Mouse (Mus musculus): ENCODE measurements around the gene Crhr1. TPM values are rescaled to one million over a fixed set of nuclear protein-coding genes. Genes with fewer than 3 reads are reported as not detected.

The Crhr1 gene
- polyA plus RNA-seq, 1 experiment from 2014 or later = 0.39 TPM

GRCm38 (mm10) chr11:104161153-104161552 is 28.5 kb downstream of the Crhr1 start:
- WGBS = 80% methylated on average over 5 of the region's 5 CpGs
- no peak overlapping the region for H3K4me2 ChIP-seq (replicated peaks; ENCODE audit: low read depth, low read length)
- no peak for ATAC-seq (ENCODE audit: insufficient number of reproducible peaks, insufficient read depth, low FRiP score, low read depth)

GRCm38 (mm10) chr11:104164257-104164656 is 31.6 kb downstream of the Crhr1 start:
- H3K4me3 ChIP-seq (ENCODE audit: low read depth, low read length) = no peak overlapping the region
- no peaks in the 10 kb centered on the region for H3K4me1 ChIP-seq (ENCODE audit: control insufficient read depth, insufficient read depth, low read length)
- no peaks in the 10 kb centered on the region for H3K27me3 ChIP-seq (ENCODE audit: control insufficient read depth, insufficient read depth, low read length)
- no peak overlapping the region for H3K9ac ChIP-seq (replicated peaks; ENCODE audit: low read depth, low read length)
- no peak overlapping the region for H3K27ac ChIP-seq (ENCODE audit: low read length)
- 89% methylated on average over 10 of the region's 10 CpGs for WGBS
- H3K36me3 ChIP-seq (ENCODE audit: control insufficient read depth, insufficient read depth, low read length) = no peaks in the 10 kb centered on the region
- no peak for ATAC-seq (ENCODE audit: insufficient number of reproducible peaks, insufficient read depth, low FRiP score, low read depth)
- no peaks in the 10 kb centered on the region for H3K9me3 ChIP-seq (ENCODE audit: control insufficient read depth, low read depth, low read length)
- H3K4me2 ChIP-seq (replicated peaks; ENCODE audit: low read depth, low read length) = no peak overlapping the region

More at GRCm38 (mm10) chr11:104161153-104161552, 28.5 kb downstream of the Crhr1 start:
- Histone ChIP-seq H3K27me3 (ENCODE audit: control insufficient read depth, insufficient read depth, low read length) (0 out of 2 replicates have a peak, but pooled peaks cover 4% of the 10 kb centered on the region), H3K27ac (ENCODE audit: low read length) (no peak overlapping the region), H3K9ac (replicated peaks; ENCODE audit: low read depth, low read length) (no peak overlapping the region), H3K36me3 (ENCODE audit: control insufficient read depth, insufficient read depth, low read length) (no peaks in the 10 kb centered on the region), H3K4me1 (ENCODE audit: control insufficient read depth, insufficient read depth, low read length) (no peaks in the 10 kb centered on the region), H3K9me3 (ENCODE audit: control insufficient read depth, low read depth, low read length) (no peaks in the 10 kb centered on the region), H3K4me3 (ENCODE audit: low read depth, low read length) (no peak overlapping the region)

- Histone ChIP-seq H3K4me1 (ENCODE audit: control insufficient read depth, insufficient read depth, low read length) (no peaks in the 10 kb centered on the region), H3K36me3 (ENCODE audit: control insufficient read depth, insufficient read depth, low read length) (no peaks in the 10 kb centered on the region), H3K9me3 (ENCODE audit: control insufficient read depth, low read depth, low read length) (no peaks in the 10 kb centered on the region), H3K4me3 (ENCODE audit: low read depth, low read length) (no peak overlapping the region), H3K9ac (replicated peaks; ENCODE audit: low read depth, low read length) (no peak overlapping the region), H3K27me3 (ENCODE audit: control insufficient read depth, insufficient read depth, low read length) (no peaks in the 10 kb centered on the region), H3K27ac (ENCODE audit: low read length) (no peak overlapping the region), H3K4me2 (replicated peaks; ENCODE audit: low read depth, low read length) (no peak overlapping the region)
- 0 out of 2 replicates have a peak, but pooled peaks have one; percentile 25 for ATAC-seq (ENCODE audit: insufficient number of reproducible peaks, insufficient read depth, low FRiP score, low read depth)
- WGBS = 36% methylated on average over 12 of the region's 12 CpGs
Measured at GRCm38 (mm10) chr11:104171281-104171781, 38.7 kb downstream of the Crhr1 start.

GRCm38 (mm10) chr11:104178893-104179292 is 46.2 kb downstream of the Crhr1 start:
- no peaks in the 10 kb centered on the region for H3K4me1 ChIP-seq (ENCODE audit: control insufficient read depth, insufficient read depth, low read length)
- H3K4me3 ChIP-seq (ENCODE audit: low read depth, low read length) = no peak overlapping the region
- 29% methylated on average over 7 of the region's 7 CpGs for WGBS
- no peaks in the 10 kb centered on the region for H3K36me3 ChIP-seq (ENCODE audit: control insufficient read depth, insufficient read depth, low read length)
- no peaks in the 10 kb centered on the region for H3K9me3 ChIP-seq (ENCODE audit: control insufficient read depth, low read depth, low read length)
- no peaks in the 10 kb centered on the region for H3K27me3 ChIP-seq (ENCODE audit: control insufficient read depth, insufficient read depth, low read length)
- H3K4me2 ChIP-seq (replicated peaks; ENCODE audit: low read depth, low read length) = no peak overlapping the region
- no peak for ATAC-seq (ENCODE audit: insufficient number of reproducible peaks, insufficient read depth, low FRiP score, low read depth)
- no peak overlapping the region for H3K9ac ChIP-seq (replicated peaks; ENCODE audit: low read depth, low read length)
- no peak overlapping the region for H3K27ac ChIP-seq (ENCODE audit: low read length)

GRCm38 (mm10) chr11:104179804-104180203 is 47.1 kb downstream of the Crhr1 start:
- H3K36me3 ChIP-seq (ENCODE audit: control insufficient read depth, insufficient read depth, low read length) = no peaks in the 10 kb centered on the region
- ATAC-seq (ENCODE audit: insufficient number of reproducible peaks, insufficient read depth, low FRiP score, low read depth) = no peak
- no peaks in the 10 kb centered on the region for H3K4me1 ChIP-seq (ENCODE audit: control insufficient read depth, insufficient read depth, low read length)
- WGBS = 70% methylated on average over 5 of the region's 5 CpGs
- no peak overlapping the region for H3K4me3 ChIP-seq (ENCODE audit: low read depth, low read length)
- no peaks in the 10 kb centered on the region for H3K9me3 ChIP-seq (ENCODE audit: control insufficient read depth, low read depth, low read length)
- no peak overlapping the region for H3K27ac ChIP-seq (ENCODE audit: low read length)
- H3K9ac ChIP-seq (replicated peaks; ENCODE audit: low read depth, low read length) = no peak overlapping the region
- H3K4me2 ChIP-seq (replicated peaks; ENCODE audit: low read depth, low read length) = no peak overlapping the region
- no peaks in the 10 kb centered on the region for H3K27me3 ChIP-seq (ENCODE audit: control insufficient read depth, insufficient read depth, low read length)

- H3K4me1 ChIP-seq (ENCODE audit: control insufficient read depth, insufficient read depth, low read length) = no peaks in the 10 kb centered on the region
- no peak overlapping the region for H3K27ac ChIP-seq (ENCODE audit: low read length)
- H3K27me3 ChIP-seq (ENCODE audit: control insufficient read depth, insufficient read depth, low read length) = no peaks in the 10 kb centered on the region
- 73% methylated on average over 3 of the region's 3 CpGs for WGBS
- no peaks in the 10 kb centered on the region for H3K36me3 ChIP-seq (ENCODE audit: control insufficient read depth, insufficient read depth, low read length)
- H3K9ac ChIP-seq (replicated peaks; ENCODE audit: low read depth, low read length) = no peak overlapping the region
- H3K9me3 ChIP-seq (ENCODE audit: control insufficient read depth, low read depth, low read length) = no peaks in the 10 kb centered on the region
- no peak overlapping the region for H3K4me3 ChIP-seq (ENCODE audit: low read depth, low read length)
- no peak for ATAC-seq (ENCODE audit: insufficient number of reproducible peaks, insufficient read depth, low FRiP score, low read depth)
- H3K4me2 ChIP-seq (replicated peaks; ENCODE audit: low read depth, low read length) = no peak overlapping the region
Measured at GRCm38 (mm10) chr11:104182141-104182540, 49.5 kb downstream of the Crhr1 start.

GRCm38 (mm10) chr11:104186135-104186836 is 53.6 kb downstream of the Crhr1 start, which contains the start of gene Sppl2c:
Gene Sppl2c, plus strand, starts transcription at chr11:104186327.
- ATAC-seq (ENCODE audit: insufficient number of reproducible peaks, insufficient read depth, low FRiP score, low read depth) = 0 out of 2 replicates have a peak, but pooled peaks have one; percentile 23
- H3K9me3 ChIP-seq (ENCODE audit: control insufficient read depth, low read depth, low read length) = no peaks in the 10 kb centered on the region
- no peak within 1 kb of the TSS for H3K9ac ChIP-seq (replicated peaks; ENCODE audit: low read depth, low read length)
- no peaks in the 10 kb centered on the region for H3K4me1 ChIP-seq (ENCODE audit: control insufficient read depth, insufficient read depth, low read length)
- no peaks in the 10 kb centered on the region for H3K36me3 ChIP-seq (ENCODE audit: control insufficient read depth, insufficient read depth, low read length)
- no peak within 1 kb of the TSS for H3K4me3 ChIP-seq (ENCODE audit: low read depth, low read length)
- H3K27ac ChIP-seq (ENCODE audit: low read length) = no peak within 1 kb of the TSS
- WGBS = 76% methylated on average over 13 of the region's 13 CpGs
- no peak within 1 kb of the TSS for H3K4me2 ChIP-seq (replicated peaks; ENCODE audit: low read depth, low read length)
- H3K27me3 ChIP-seq (ENCODE audit: control insufficient read depth, insufficient read depth, low read length) = no peaks in the 10 kb centered on the region

- ATAC-seq (ENCODE audit: insufficient number of reproducible peaks, insufficient read depth, low FRiP score, low read depth) = no peak
- WGBS = 90% methylated on average over 9 of the region's 9 CpGs
- H3K4me3 ChIP-seq (ENCODE audit: low read depth, low read length) = no peak overlapping the region
- H3K4me1 ChIP-seq (ENCODE audit: control insufficient read depth, insufficient read depth, low read length) = no peaks in the 10 kb centered on the region
- no peaks in the 10 kb centered on the region for H3K27me3 ChIP-seq (ENCODE audit: control insufficient read depth, insufficient read depth, low read length)
- no peak overlapping the region for H3K27ac ChIP-seq (ENCODE audit: low read length)
- no peak overlapping the region for H3K9ac ChIP-seq (replicated peaks; ENCODE audit: low read depth, low read length)
- H3K4me2 ChIP-seq (replicated peaks; ENCODE audit: low read depth, low read length) = no peak overlapping the region
- no peaks in the 10 kb centered on the region for H3K9me3 ChIP-seq (ENCODE audit: control insufficient read depth, low read depth, low read length)
- H3K36me3 ChIP-seq (ENCODE audit: control insufficient read depth, insufficient read depth, low read length) = no peaks in the 10 kb centered on the region
Measured at GRCm38 (mm10) chr11:104186837-104187150, 54.1 kb downstream of the Crhr1 start.

- no peaks in the 10 kb centered on the region for H3K36me3 ChIP-seq (ENCODE audit: control insufficient read depth, insufficient read depth, low read length)
- no peak for ATAC-seq (ENCODE audit: insufficient number of reproducible peaks, insufficient read depth, low FRiP score, low read depth)
- H3K9me3 ChIP-seq (ENCODE audit: control insufficient read depth, low read depth, low read length) = no peaks in the 10 kb centered on the region
- no peaks in the 10 kb centered on the region for H3K27me3 ChIP-seq (ENCODE audit: control insufficient read depth, insufficient read depth, low read length)
- no peaks in the 10 kb centered on the region for H3K4me1 ChIP-seq (ENCODE audit: control insufficient read depth, insufficient read depth, low read length)
- no peak overlapping the region for H3K9ac ChIP-seq (replicated peaks; ENCODE audit: low read depth, low read length)
- 94% methylated on average over 10 of the region's 10 CpGs for WGBS
- H3K27ac ChIP-seq (ENCODE audit: low read length) = no peak overlapping the region
- no peak overlapping the region for H3K4me2 ChIP-seq (replicated peaks; ENCODE audit: low read depth, low read length)
- no peak overlapping the region for H3K4me3 ChIP-seq (ENCODE audit: low read depth, low read length)
Measured at GRCm38 (mm10) chr11:104187766-104188165, 55.1 kb downstream of the Crhr1 start.

Measured in stomach, embryonic 14.5 days (tissue).